ENCODE assay signal across 8 mouse cellular contexts in the genomic region with DNA sequence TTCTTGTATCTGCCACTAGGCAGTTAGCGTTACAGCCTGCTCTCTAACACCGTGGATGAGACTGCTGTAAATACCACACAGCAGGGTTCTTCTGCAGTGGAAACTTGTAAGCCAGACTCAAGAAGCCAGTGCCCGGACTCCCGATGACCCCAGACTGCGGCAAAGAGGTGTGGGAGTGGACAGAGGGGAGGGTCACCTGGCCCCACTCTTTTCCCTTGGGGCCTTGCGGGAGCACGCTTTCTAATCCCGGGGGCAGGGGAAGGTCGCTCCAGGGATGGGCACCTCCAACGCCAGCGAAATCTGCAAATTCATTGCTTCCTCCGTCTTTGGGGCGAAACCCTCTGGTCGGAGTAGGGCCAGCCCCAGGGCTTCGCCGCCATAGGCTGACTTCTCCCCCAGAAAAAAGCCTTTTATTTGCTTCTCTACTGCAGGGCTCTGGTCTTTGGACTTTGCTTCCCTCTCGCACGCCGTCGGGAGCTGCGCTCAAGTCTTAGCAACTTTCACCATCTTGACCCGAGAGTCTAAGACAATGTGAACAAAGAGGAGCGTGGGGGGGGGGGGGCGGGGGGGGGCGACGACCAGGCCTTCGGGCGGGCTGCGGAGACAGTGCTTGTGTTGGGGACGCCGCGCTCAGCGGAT. TPM values are rescaled to one million over a fixed set of nuclear protein-coding genes. Genes with fewer than 3 reads are reported as not detected.
DNase-seq lines count a peak whose midpoint lies in the region; ATAC-seq and TF ChIP-seq lines count a peak whose summit lies in the region.

A gene (plus strand): TSS at position 67 of the 639 bp plus-strand sequence.

- DNase-seq in cerebellum, adult 11-12 months, result peak; percentile 62
- peak; percentile 18 for DNase-seq in MN1 (ENCODE audit: low spot score)
- DNase-seq in embryo, embryonic 11 days, result peak; percentile 58
- peak; percentile 39 for DNase-seq in heart, postnatal 0 days (ENCODE audit: low spot score)
- DNase-seq in layer of hippocampus, postnatal 10 days (ENCODE audit: low spot score in 2 of 2), result no peak
- DNase-seq in midbrain, embryonic 10.5 days (ENCODE audit: low spot score), result peak; percentile 62
- no peak for DNase-seq in right cerebral cortex, postnatal 14 days

- H3K4me1 ChIP-seq in heart, postnatal 0 days (ENCODE audit: control insufficient read depth, insufficient read depth), result peaks cover 6% of the 10 kb centered on the region; the same call in 1 of the 2 replicates
- H3K4me1 ChIP-seq in midbrain, embryonic 10.5 days, result peaks cover 56% of the 10 kb centered on the region

- peaks cover 17% of the 10 kb centered on the region; the same call in 1 of the 2 replicates for H3K27me3 ChIP-seq in heart, postnatal 0 days (ENCODE audit: control insufficient read depth, insufficient read depth, low read length)
- peaks cover 74% of the 10 kb centered on the region for H3K27me3 ChIP-seq in midbrain, embryonic 10.5 days (ENCODE audit: low read depth, poor library complexity, severe bottlenecking)

- TF ChIP-seq EP300 in heart, postnatal 0 days (IDR thresholded peaks at IDR 0.05; ENCODE audit: low read depth), result no peak

- H3K27ac ChIP-seq in heart, postnatal 0 days (ENCODE audit: low read depth), result peak within 1 kb of the TSS; percentile 86
- peak within 1 kb of the TSS; percentile 84 for H3K27ac ChIP-seq in midbrain, embryonic 10.5 days (replicated peaks)

- peak within 1 kb of the TSS; percentile 69 for H3K9ac ChIP-seq in heart, postnatal 0 days (replicated peaks; ENCODE audit: low read depth, low read length)

- no peak for TF ChIP-seq CTCF in heart, postnatal 0 days (IDR thresholded peaks at IDR 0.05; ENCODE audit: low read depth)

- ATAC-seq in cerebellum, adult (ENCODE audit: insufficient number of reproducible peaks, low FRiP score, low TSS enrichment), result no peak
- no peak for ATAC-seq in heart, postnatal 0 days (ENCODE audit: insufficient read depth, low read depth)

- H3K9me3 ChIP-seq in heart, postnatal 0 days (replicated peaks; ENCODE audit: control insufficient read depth, low read length), result no peaks in the 10 kb centered on the region
- H3K9me3 ChIP-seq in midbrain, embryonic 10.5 days (replicated peaks), result no peaks in the 10 kb centered on the region

- peak within 1 kb of the TSS; percentile 84 for H3K4me3 ChIP-seq in heart, postnatal 0 days (ENCODE audit: low read depth, low read length)
- peak within 1 kb of the TSS; percentile 70 for H3K4me3 ChIP-seq in midbrain, embryonic 10.5 days

- WGBS in heart, postnatal 0 days, result under 1% methylated on average over 33 of the region's 33 CpGs
- under 1% methylated on average over 33 of the region's 33 CpGs for WGBS in midbrain, embryonic 10.5 days

- H3K36me3 ChIP-seq in heart, postnatal 0 days (replicated peaks; ENCODE audit: control insufficient read depth, insufficient read depth, low read length), result no peaks in the 10 kb centered on the region
- no peaks in the 10 kb centered on the region for H3K36me3 ChIP-seq in midbrain, embryonic 10.5 days

- peak within 1 kb of the TSS; percentile 86 for H3K4me2 ChIP-seq in heart, postnatal 0 days (ENCODE audit: low read depth, low read length)

RNA-seq across cellular contexts. Expression of the gene that starts here (rescaled TPM):
- 3.7 and 7.6 TPM in 2 replicates for total RNA-seq in heart, postnatal 0 days (2014; rRNA removed; ENCODE audit: low replicate concordance)
- polyA plus RNA-seq in heart, postnatal 0 days (2015; fragmentation: Nextera tagmentation; extraction: Ambion mirVana), result 10.0 and 10.6 TPM in 2 replicates
- 10 to 100 TPM; 15.8 to 16.9 TPM for total RNA-seq in layer of hippocampus, postnatal 10 days (2021)
- 0.70 and 1.8 TPM in 2 replicates for polyA plus RNA-seq in midbrain, embryonic 10.5 days (2016; fragmentation: Nextera tagmentation; extraction: Ambion mirVana)

Comparison
In these comparisons a context has a peak if more than half of its experiments do, and no peak if none do; other contexts are left out.
1. DNase-seq: peak in cerebellum, adult 11-12 months (single experiment), MN1 (single experiment), embryo, embryonic 11 days (single experiment), heart, postnatal 0 days (single experiment) and midbrain, embryonic 10.5 days (single experiment); none in layer of hippocampus, postnatal 10 days (0 of 2) and right cerebral cortex, postnatal 14 days (single experiment).